Mouse (Mus musculus) spleen, adult 2 months (tissue): Measurements from ENCODE around the gene Gm17387. TPM values are rescaled to one million over a fixed set of nuclear protein-coding genes. Genes with fewer than 3 reads are reported as not detected.
"Not testable (repeated sequence)": the region's sequence is repeated elsewhere in the genome, so short reads cannot be mapped to it uniquely, and the experiment has no call there.

Experiments used
- DNase-seq, 2 experiments: peaks; one replicate each; pipeline versions ENCODE4 v3.0.0 to v3.0.0-alpha.2; 2012 to 2021; ENCODE audit warnings: low spot score in 2 of 2, low read depth in 1 of 2
- H3K27ac ChIP-seq: fragments of 200-500 bp; 2 replicates; pipeline ENCODE4 v1.5.1; 2012; ENCODE audit warnings: low read length, inconsistent platforms; ENCODE audit not compliant: insufficient read depth
- H3K27me3 ChIP-seq: fragments of 200-500 bp; 2 replicates; pipeline ENCODE4 v1.6.1; 2012; ENCODE audit warnings: mild to moderate bottlenecking, moderate library complexity, low read length, inconsistent platforms; ENCODE audit not compliant: control insufficient read depth, insufficient read depth
- H3K36me3 ChIP-seq: fragments of 200-500 bp; 2 replicates; pipeline ENCODE4 v1.6.1; 2012; ENCODE audit warnings: mild to moderate bottlenecking, low read length, inconsistent platforms; ENCODE audit not compliant: control insufficient read depth, insufficient read depth
- H3K4me1 ChIP-seq: fragments of 200-500 bp; 2 replicates; pipeline ENCODE4 v1.6.1; 2011; ENCODE audit warnings: inconsistent platforms; ENCODE audit not compliant: control insufficient read depth, insufficient read depth, insufficient read length
- H3K4me3 ChIP-seq: fragments of 200-500 bp; 2 replicates; pipeline ENCODE4 v1.5.1; 2011; ENCODE audit warnings: mild to moderate bottlenecking, inconsistent platforms; ENCODE audit not compliant: insufficient read depth, insufficient read length; ENCODE audit errors: extremely low read depth
- CTCF ChIP-seq: fragments of 200-500 bp; IDR thresholded peaks from 2 replicates; pipeline ENCODE4 v1.5.1; 2011; ENCODE audit warnings: mild to moderate bottlenecking, inconsistent platforms; ENCODE audit not compliant: insufficient read depth, insufficient read length, insufficient replicate concordance; ENCODE audit errors: extremely low read depth
- POLR2A ChIP-seq: fragments of 200-500 bp; IDR thresholded peaks from 2 replicates; pipeline ENCODE4 v1.6.1; 2011; ENCODE audit warnings: low read depth, low read length, inconsistent platforms
- WGBS: fragments of 180-500 bp; shearing (Covaris S2); methylation state at CpG from one replicate; pipeline ENCODE4 v1.1.7; 2018; 5-methylcytosine and 5-hydroxymethylcytosine counted together
- polyA plus RNA-seq: library from polyadenylated mRNA; depleted of rRNA; stranded (reverse); fragments of >200 nt; gene quantifications from 2 replicates; pipeline ENCODE4 v1.2.3, GENCODE M21; 2012

The Gm17387 gene
- polyA plus RNA-seq, 1 experiment: not detected

- 74% methylated on average over 10 of the region's 10 CpGs for WGBS
- Histone ChIP-seq H3K27me3 (no peaks in the 10 kb centered on the region), H3K4me3 (no peak overlapping the region), H3K4me1 (no peaks in the 10 kb centered on the region; the same call in 1 of the 2 replicates), H3K27ac (peak overlapping the region; percentile 57), H3K36me3 (no peaks in the 10 kb centered on the region)
- DNase-seq: no peak
- no peak for TF ChIP-seq POLR2A
- TF ChIP-seq CTCF: no peak
Observed at GRCm38 (mm10) chr7:141016707-141017697, 11.9 kb upstream of the Gm17387 start.

GRCm38 (mm10) chr7:141017824-141018223 is 11.1 kb upstream of the Gm17387 start, which contains the start of gene Ifitm6:
Ifitm6 (minus strand) TSS chr7:141017924.
- WGBS: 91% methylated on average over 1 of the region's 1 CpGs
- H3K4me1 ChIP-seq, H3K27ac ChIP-seq: not testable (repeated sequence)

GRCm38 (mm10) chr7:141019028-141019427 is 9.9 kb upstream of the Gm17387 start:
- no peak for DNase-seq
- WGBS: 92% methylated on average over 5 of the region's 5 CpGs
- no peaks in the 10 kb centered on the region for H3K36me3 ChIP-seq
- no peak for TF ChIP-seq POLR2A
- no peaks in the 10 kb centered on the region; the same call in 1 of the 2 replicates for H3K4me1 ChIP-seq
- H3K4me3 ChIP-seq: no peak overlapping the region
- no peaks in the 10 kb centered on the region for H3K27me3 ChIP-seq
- no peak overlapping the region for H3K27ac ChIP-seq

More at GRCm38 (mm10) chr7:141017824-141018223, 11.1 kb upstream of the Gm17387 start, which contains the start of gene Ifitm6:
- not testable (repeated sequence) for H3K4me3 ChIP-seq, H3K36me3 ChIP-seq, H3K27me3 ChIP-seq, DNase-seq

DNA sequence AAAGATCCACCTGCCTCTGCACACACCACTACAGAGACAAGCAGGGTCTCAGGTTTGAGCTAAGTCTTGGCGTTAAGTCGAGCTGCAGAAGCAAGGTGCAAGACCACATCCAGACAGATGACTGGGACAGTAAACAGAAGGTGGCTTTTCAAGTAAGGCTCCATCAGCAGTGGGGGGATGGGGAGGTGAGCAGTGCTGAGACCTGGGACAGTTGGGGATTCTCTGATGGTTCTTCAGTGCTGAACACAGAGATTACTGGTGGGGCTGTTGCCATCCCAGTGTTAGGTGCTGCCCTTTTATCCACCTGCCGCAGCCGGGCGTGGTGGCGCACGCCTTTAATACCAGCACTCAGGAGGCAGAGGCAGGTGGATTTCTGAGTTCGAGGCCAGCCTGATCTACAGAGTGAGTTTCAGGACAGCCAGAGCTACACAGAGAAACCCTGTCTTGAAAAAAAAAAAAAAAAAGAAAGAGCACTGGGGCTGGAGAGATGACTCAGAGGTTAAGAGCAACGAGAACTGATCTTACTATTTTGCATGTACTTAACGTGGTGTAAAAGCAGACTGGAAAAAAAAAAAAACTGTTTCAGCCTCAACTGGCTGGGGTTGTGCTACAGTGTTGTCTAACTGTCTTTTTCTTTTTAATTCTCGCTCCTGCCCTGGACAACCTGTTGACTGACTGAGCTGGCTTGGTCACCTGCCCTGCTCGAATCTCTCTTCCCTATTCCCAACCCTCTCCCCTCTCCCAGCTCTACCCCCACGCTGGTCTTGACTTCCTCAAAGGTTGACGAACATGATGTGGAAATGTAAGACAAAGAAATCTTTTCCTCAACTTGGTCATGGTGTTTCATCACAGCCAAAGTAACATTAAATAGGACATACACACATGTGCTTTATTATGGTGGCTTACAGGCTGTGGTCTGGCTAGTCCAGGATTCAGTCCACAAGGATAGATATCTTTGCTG is 7.2 kb upstream of the Gm17387 start:
- Histone ChIP-seq H3K27me3 (no peaks in the 10 kb centered on the region), H3K36me3 (no peaks in the 10 kb centered on the region), H3K4me1 (no peaks in the 10 kb centered on the region; the same call in 1 of the 2 replicates), H3K27ac (no peak overlapping the region), H3K4me3 (no peak overlapping the region)
- WGBS: 64% methylated on average over 14 of the region's 14 CpGs
- DNase-seq: no peak
- no peak for TF ChIP-seq CTCF
- no peak for TF ChIP-seq POLR2A

- no peaks in the 10 kb centered on the region for H3K27me3 ChIP-seq
- TF ChIP-seq POLR2A (no peak), CTCF (no peak)
- H3K4me1 ChIP-seq: no peaks in the 10 kb centered on the region; the same call in 1 of the 2 replicates
- DNase-seq: no peak
- no peaks in the 10 kb centered on the region for H3K36me3 ChIP-seq
- H3K4me3 ChIP-seq: no peak overlapping the region
- peak overlapping the region; percentile 60 for H3K27ac ChIP-seq
- 61% methylated on average over 6 of the region's 6 CpGs for WGBS
Observed at GRCm38 (mm10) chr7:141024865-141025838, 3.8 kb upstream of the Gm17387 start.

DNA sequence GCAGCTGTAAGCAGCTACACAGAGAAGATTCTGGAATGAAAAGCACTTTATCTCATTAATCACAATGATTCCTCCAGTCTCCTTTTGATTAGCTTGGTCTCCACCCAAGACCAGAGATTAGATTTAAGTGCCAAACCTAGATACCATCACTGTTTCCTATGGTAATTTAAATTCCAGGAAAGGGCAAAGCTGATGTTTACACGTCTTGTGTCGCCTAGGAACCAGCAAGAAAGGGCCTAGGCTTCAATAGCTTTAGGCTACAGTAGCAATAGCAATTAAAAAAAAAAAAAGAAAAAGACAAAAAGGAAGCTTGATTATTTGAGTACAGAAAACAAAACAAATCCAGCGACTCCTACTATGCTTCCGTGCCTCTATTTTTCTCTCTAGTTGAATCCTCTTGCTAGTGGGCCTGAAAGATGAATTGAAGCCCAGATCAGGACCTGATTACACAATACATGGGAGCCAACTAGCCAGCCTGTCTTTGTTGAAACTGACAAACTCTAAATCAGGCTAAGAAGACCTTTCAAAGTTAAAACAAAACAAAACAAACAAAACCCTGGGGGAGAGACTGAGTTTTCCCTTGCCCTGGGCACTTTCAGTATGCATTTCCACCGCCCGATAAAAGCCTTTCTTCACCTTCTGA is 2.7 kb upstream of the Gm17387 start:
- Histone ChIP-seq H3K4me3 (no peak overlapping the region), H3K27ac (0 out of 2 replicates have a peak overlapping the region, but pooled peaks have one; percentile 10), H3K36me3 (no peaks in the 10 kb centered on the region), H3K4me1 (no peaks in the 10 kb centered on the region), H3K27me3 (no peaks in the 10 kb centered on the region)
- WGBS: 86% methylated on average over 6 of the region's 6 CpGs
- DNase-seq: no peak
- TF ChIP-seq POLR2A: no peak
- TF ChIP-seq CTCF: no peak
